Mouse (Mus musculus) v-Abl transformed pro-B cells (cell line): ENCODE measurements around the gene Mrgprh.

Source experiments
- in situ Hi-C, 2 experiments: fragments of 400-800 bp; cut with MboI; formaldehyde crosslinking; loops; one replicate each; pipeline ENCODE4 v1.15.1; 2025; ENCODE audit not compliant: unreplicated experiment in 2 of 2

The Mrgprh gene

DNA sequence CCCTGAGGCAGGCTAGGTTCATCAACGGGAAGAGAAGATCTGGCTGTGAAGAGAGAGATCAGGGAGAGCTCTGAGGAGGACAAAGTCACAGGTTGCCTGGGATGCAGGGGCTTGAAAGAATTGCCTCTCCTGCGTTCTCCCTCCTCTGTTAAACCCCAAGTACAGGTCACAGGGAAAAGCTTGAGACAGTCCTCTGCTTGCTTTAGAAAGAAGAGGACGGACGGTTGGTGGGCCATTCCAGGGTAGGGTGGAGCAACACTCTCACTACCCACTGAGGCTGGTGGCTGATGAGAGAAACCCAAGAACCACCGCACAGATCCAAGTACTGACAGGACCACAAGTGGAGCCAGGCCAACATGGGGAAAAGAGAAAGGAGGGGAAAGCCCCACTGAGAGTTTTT is at the start of gene Mrgprh:
Gene Mrgprh (plus strand): TSS at position 301 of the 400 bp plus-strand sequence.
- in situ Hi-C loops, result loop anchor here (5.0 to 25.0 kb wide), 2 partner anchors 122 to 1637 kb away; no protein-coding TSS in a partner anchor

DNA sequence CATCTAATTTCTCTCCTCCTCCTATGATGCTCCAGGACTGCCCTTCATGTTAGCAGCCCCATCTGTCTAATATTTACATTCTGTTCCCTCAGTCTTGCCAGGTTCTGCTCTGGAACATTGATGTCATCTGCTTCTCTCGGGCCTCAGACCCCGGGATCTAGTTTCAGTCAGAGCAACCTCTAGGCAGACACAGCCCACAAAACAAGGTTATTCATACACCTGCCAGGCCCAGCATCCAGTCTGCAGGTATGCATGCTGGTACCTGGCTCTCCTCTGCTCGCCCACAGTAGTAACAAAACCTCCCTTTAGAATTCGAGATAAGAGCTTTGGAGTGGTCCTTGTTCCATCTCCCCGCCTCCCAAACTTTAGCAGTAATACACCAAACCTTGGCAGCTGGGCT is 45.5 kb upstream of the Mrgprh start:
- in situ Hi-C loops, result no loop called here

- in situ Hi-C loops, result no loop called here
These were observed 43.6 kb upstream of the Mrgprh start for GRCm38 (mm10) chr17:12832231-12832630.

GRCm38 (mm10) chr17:12832657-12833056 is 43.2 kb upstream of the Mrgprh start:
- in situ Hi-C loops, result no loop called here

GRCm38 (mm10) chr17:12834317-12834716 is 41.5 kb upstream of the Mrgprh start:
- in situ Hi-C loops, result no loop called here

DNA sequence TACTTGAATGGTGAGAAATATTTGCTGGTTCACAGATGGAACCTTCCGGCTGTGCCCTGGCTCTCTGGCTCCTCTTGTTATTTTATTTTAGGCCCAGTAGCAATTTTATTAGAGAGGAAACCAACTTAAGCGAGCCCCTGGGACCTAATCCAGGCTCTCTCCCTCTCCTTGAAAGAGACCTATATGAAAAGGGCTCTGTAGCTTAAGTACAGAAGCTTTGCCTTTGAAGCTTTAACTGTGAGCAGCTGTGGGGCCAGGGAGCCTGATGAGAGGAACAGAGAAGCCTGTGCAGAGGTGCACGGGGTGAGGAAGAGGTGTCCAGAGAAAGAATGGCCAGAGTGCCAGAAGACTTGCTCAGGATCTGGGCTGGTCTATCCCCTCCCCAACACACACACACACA is 41.0 kb upstream of the Mrgprh start:
- in situ Hi-C loops, result no loop called here

DNA sequence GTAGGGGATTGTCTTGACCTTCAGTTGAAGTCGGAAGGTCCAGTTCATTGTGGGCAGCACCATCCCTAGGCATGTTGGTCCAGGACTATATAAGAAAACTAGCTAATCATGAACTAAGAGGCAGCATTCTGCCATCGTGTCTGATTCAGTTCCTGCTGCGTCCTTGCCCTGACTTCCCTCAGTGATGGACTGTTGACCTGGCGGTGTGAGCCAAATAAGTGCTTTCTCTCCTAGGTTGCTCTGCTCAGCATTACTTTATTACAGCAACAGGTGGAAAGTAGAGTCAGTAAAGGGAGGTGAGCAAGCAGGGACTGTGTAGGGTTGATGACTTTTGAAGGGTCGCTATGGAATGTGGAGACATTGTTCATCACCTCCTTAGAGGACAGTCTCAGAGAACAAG is 40.1 kb upstream of the Mrgprh start:
- in situ Hi-C loops, result no loop called here

- in situ Hi-C loops, result no loop called here
These were observed 36.2 kb upstream of the Mrgprh start for GRCm38 (mm10) chr17:12839475-12840267.

DNA sequence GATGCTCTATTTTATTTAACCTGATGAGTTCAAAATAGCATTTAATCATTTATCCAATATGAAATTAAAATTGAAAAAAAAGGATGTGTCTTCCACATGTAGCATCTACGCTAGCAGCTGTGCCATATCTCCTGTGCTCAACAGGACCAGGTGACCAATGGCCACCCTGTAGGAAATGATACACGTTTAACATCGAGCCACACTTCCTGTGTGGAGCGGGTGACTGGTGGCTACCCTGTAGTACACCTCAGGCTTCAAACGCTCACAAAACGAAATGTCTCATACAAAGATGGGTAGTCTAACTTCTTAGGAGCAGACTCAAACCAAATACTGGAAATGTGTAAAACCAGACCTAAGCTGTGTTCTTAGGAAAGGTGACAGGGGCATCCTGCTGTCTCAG is 32.0 kb upstream of the Mrgprh start:
- in situ Hi-C loops, result no loop called here

DNA sequence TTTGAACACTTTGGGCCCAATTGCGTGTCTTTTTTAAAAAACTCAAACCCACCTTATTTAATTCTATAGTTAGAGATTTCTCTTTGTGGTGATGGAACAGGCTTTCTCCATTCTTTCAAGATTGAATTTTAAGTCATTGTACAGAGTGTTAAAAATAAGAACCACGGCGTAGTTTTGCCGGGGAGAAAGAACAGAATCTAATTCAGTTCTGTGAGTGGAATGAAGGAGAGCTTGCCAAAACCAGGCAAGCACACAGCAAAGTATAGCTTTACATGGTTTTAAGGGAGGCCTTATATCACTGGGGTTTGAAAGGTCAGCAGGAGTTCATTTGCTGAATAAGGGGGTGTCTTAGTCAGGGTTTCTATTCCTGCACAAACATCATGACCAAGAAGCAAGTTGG is 31.3 kb upstream of the Mrgprh start:
- in situ Hi-C loops, result no loop called here

- in situ Hi-C loops, result no loop called here
These were observed 30.0 kb upstream of the Mrgprh start for GRCm38 (mm10) chr17:12845862-12846261.

- in situ Hi-C loops, result no loop called here
These were observed 29.4 kb upstream of the Mrgprh start for GRCm38 (mm10) chr17:12846474-12846873.

DNA sequence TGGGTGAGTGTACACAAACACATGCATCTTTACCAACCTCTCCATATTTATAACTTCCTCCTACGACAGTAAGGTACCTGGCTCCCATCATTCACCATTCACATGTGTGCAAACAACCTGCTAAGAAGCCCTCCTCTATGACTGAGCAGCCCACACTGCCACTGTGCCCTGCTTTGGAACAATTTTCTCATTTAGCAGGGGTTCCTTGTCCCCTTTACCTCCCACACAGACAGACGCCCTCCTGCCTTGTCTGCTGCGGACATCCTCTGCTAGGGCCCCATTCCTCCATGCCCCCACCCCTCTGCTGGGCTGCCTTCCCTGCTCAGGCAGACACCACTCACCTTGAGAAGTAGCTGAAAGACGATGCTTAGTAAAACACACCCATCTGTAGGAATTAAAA is 28.1 kb upstream of the Mrgprh start:
- in situ Hi-C loops, result no loop called here

GRCm38 (mm10) chr17:12849778-12850382 is 26.0 kb upstream of the Mrgprh start:
- in situ Hi-C loops, result no loop called here

DNA sequence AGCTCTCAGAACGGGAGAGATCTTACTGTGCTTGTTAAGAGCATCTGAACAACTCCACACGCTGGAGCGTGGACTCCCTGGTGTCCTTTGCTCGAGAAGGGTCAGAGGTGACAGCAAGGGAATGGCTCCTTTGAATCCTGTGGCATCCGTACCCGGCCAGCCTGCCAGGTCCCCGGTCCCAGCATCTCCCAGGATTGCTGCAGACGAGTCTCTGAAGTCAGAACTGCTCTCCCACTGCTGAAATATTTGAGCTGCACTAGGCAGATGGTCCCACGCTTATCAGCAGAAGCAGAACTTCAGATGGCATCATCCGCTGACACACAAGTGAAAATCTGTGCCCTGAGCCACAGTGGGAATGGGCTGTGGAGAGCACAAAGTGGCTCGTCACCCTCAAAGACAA is 24.1 kb upstream of the Mrgprh start:
- in situ Hi-C loops, result no loop called here

DNA sequence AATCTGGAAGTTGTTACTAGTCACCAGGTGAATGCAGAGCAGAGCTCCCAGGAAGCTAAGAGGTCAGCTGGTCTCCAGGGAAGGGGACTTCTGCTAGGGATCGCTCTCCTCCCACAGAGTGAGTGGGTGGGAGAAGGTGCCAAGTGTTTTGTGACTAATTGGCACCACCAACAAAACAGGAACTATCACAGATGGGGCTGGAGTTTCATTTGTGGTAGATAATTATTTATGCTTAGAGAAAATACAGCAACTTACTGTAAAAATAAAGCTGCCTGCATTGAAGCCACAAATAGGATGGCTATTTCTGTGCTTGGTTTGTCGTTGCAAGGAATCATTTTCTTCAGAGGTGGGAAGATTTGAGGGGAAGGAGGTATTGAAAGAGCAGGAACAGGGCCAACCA is 22.0 kb upstream of the Mrgprh start:
- in situ Hi-C loops, result no loop called here

DNA sequence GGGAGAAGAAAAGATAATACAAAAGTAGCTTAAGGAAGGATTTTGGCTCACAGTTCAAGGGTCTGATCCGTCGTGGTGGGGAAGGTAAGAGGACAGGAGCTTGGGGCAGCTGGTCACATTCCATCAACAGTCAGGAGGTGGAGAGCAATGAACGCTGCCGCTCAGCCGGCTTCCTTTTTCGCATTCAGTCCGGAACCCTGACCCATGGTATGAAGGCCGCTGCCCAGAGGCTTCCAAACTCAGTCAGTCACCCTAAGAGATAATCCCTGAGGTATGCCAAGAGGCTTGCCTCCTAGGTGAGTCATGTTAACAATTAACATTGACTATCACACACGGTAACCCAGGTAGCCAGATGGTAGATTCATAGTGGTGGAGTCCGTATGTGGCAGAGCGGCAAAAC is 21.4 kb upstream of the Mrgprh start:
- in situ Hi-C loops, result no loop called here

DNA sequence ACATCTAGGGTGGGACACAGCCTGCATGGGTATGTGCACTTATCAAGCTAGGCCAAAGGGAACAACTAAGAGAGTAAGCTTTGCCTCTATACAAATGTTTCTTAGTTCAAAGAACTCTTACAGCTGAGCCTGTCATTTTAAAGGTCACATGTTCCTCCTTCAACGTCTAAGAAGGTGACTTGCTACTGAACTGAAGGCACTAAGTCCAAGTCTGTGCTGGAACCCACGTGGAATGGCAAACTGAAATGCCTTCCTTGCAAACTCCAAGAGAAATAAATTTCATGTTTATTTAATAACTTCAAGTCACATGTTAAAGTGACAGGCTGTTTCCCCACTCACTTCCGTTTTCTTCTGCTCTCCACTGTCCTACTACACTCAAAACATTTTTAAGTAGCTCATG is 18.4 kb upstream of the Mrgprh start:
- in situ Hi-C loops, result no loop called here

GRCm38 (mm10) chr17:12858072-12858471 is 17.8 kb upstream of the Mrgprh start:
- in situ Hi-C loops, result no loop called here

DNA sequence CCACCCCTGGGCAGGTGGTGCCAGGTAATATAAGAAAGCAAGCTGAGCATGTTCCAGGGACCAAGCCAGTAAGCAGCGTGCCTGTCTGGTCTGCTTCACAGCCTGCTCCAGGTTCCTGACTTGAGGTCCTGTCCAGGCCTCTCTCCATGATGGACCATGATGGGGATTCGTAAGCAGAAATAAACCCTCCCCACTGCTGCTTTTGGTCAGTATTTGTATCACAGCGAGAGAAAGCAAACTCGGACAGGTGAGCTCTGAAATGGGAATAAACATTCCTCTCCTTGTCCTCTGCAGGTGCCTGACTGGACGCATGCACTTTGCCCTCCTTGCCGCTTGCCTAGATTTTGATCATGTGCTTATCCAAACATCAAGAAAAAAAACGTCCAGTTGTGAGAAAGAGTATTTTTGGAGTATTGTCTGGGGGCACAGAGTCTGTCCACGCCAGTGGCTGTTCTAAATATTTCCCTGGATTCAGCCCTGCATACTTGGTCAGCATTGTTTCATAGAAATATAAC is 16.8 kb upstream of the Mrgprh start:
- in situ Hi-C loops, result no loop called here

DNA sequence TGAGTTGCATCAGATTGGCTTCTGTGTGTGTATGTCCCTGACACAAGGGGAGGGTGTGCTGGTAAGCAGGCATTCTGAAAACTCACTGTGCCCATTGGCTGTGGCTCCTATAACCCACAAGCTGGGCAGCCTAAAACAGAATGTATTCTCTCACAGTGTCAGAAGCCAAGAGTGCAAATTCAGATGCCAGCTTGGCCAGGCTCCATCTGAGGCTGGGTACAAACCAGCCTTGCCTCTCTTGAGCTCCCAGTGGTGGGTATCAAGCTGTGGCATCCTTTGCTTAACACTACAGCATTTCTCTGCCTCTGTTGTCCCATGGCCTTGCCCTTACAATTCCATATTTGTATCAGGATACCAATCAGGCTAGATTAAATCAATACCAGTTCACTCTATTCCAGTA is 11.7 kb upstream of the Mrgprh start:
- in situ Hi-C loops, result no loop called here

GRCm38 (mm10) chr17:12865407-12865806 is 10.4 kb upstream of the Mrgprh start:
- in situ Hi-C loops, result no loop called here
